Comparison of ENCODE assay signal across 10 mouse cellular contexts in genomic region chr10:74990584-74991322, GRCm38 (mm10). TPM values are rescaled to one million over a fixed set of nuclear protein-coding genes. Genes with fewer than 3 reads are reported as not detected.
A peak's percentile ranks its signal among the peaks of the same experiment; 100 is the strongest.
DNase-seq lines count a peak whose midpoint lies in the region; ATAC-seq and TF ChIP-seq lines count a peak whose summit lies in the region.
"Had no signal": no experiment of that assay in that cellular context is flagged by ENCODE, and none has a peak within 500 bp of the region (broad histone marks: within the 10 kb centered on the region; RNA-seq: fewer than 3 reads in every experiment).

No protein-coding gene starts in this region.

- no peak overlapping the region for H3K4me3 ChIP-seq in heart, postnatal 0 days (ENCODE audit: low read depth, low read length)
- peak overlapping the region; percentile 13 to 26; a peak in 2 of 4 replicates for H3K4me3 ChIP-seq in ES-E14 (ENCODE audit: insufficient read depth in 1 of 2, low read depth in 1 of 2, low read length in 2 of 2, poor library complexity in 1 of 2, severe bottlenecking in 1 of 2)
- no peak overlapping the region for H3K4me3 ChIP-seq in embryonic facial prominence, embryonic 11.5 days (ENCODE audit: low read depth, low read length)
- H3K4me3 ChIP-seq in lung, embryonic 15.5 days: no peak overlapping the region

- H3K27ac ChIP-seq in heart, postnatal 0 days (ENCODE audit: low read depth): no peak overlapping the region
- H3K27ac ChIP-seq in ES-E14 (ENCODE audit: insufficient read depth, low read depth, low read length, poor library complexity, severe bottlenecking): no peak overlapping the region
- no peak overlapping the region for H3K27ac ChIP-seq in embryonic facial prominence, embryonic 11.5 days (replicated peaks; ENCODE audit: low read depth, low read length)
- no peak overlapping the region for H3K27ac ChIP-seq in lung, embryonic 15.5 days

- peak overlapping the region; percentile 4; the same call in 1 of the 2 replicates for H3K4me2 ChIP-seq in heart, postnatal 0 days (ENCODE audit: low read depth, low read length)
- peak overlapping the region; percentile 15; the same call in 1 of the 2 replicates for H3K4me2 ChIP-seq in embryonic facial prominence, embryonic 11.5 days (ENCODE audit: low read depth, low read length)
- peak overlapping the region; percentile 22; the same call in 1 of the 2 replicates for H3K4me2 ChIP-seq in lung, embryonic 15.5 days

- no peaks in the 10 kb centered on the region for H3K36me3 ChIP-seq in heart, postnatal 0 days (replicated peaks; ENCODE audit: control insufficient read depth, insufficient read depth, low read length)
- H3K36me3 ChIP-seq in ES-E14 (ENCODE audit: control insufficient read depth, insufficient read depth, low read length, poor library complexity, severe bottlenecking): no peaks in the 10 kb centered on the region
- H3K36me3 ChIP-seq in embryonic facial prominence, embryonic 11.5 days (replicated peaks; ENCODE audit: control insufficient read depth, insufficient read depth, low read depth, low read length): no peaks in the 10 kb centered on the region
- no peaks in the 10 kb centered on the region for H3K36me3 ChIP-seq in lung, embryonic 15.5 days

- intact Hi-C loops in heart, postnatal 25 days (cut with DNase I): no loop called here

- no peak for DNase-seq in heart, postnatal 0 days (ENCODE audit: low spot score)
- no peak for DNase-seq in heart, postnatal 25 days (ENCODE audit: low spot score)
- DNase-seq in ES-E14 (ENCODE audit: low read depth, low spot score) (no peak), MN1 (ENCODE audit: low spot score) (no peak)
- DNase-seq in embryonic facial prominence, embryonic 11.5 days (ENCODE audit: low spot score): no peak
- DNase-seq in adrenal gland, postnatal 36 days: no peak
- DNase-seq: liver, postnatal 0 days had no signal

- H3K9ac ChIP-seq in heart, postnatal 0 days (replicated peaks; ENCODE audit: low read depth, low read length): no peak overlapping the region
- H3K9ac ChIP-seq in ES-E14 (ENCODE audit: insufficient read depth, low read depth, low read length, poor library complexity, severe bottlenecking): no peak overlapping the region
- no peak overlapping the region; the same call in 1 of the 2 replicates for H3K9ac ChIP-seq in embryonic facial prominence, embryonic 11.5 days (replicated peaks; ENCODE audit: low read length)
- no peak overlapping the region for H3K9ac ChIP-seq in lung, embryonic 15.5 days
- H3K9ac ChIP-seq: liver, postnatal 0 days had no signal

- in situ Hi-C loops in ES-E14 (cut with MboI; ENCODE audit: low sequenced_read_pairs in 2 of 2, unreplicated experiment in 2 of 2): no loop called here

- H3K9me3 ChIP-seq in heart, postnatal 0 days (replicated peaks; ENCODE audit: control insufficient read depth, low read length): no peaks in the 10 kb centered on the region
- H3K9me3 ChIP-seq in ES-E14 (ENCODE audit: control insufficient read depth, insufficient read depth, low read depth, low read length): no peaks in the 10 kb centered on the region
- no peaks in the 10 kb centered on the region for H3K9me3 ChIP-seq in embryonic facial prominence, embryonic 11.5 days (replicated peaks; ENCODE audit: control insufficient read depth, low read length)
- H3K9me3 ChIP-seq in lung, embryonic 15.5 days: no peaks in the 10 kb centered on the region

- TF ChIP-seq CTCF in heart, postnatal 0 days (IDR thresholded peaks at IDR 0.05; ENCODE audit: low read depth): no peak

- 40% methylated on average over 26 of the region's 26 CpGs for WGBS in heart, postnatal 0 days
- 44% methylated on average over 26 of the region's 26 CpGs for WGBS in embryonic facial prominence, embryonic 11.5 days
- 38% methylated on average over 26 of the region's 26 CpGs for WGBS in lung, embryonic 15.5 days

- peaks cover 24% of the 10 kb centered on the region for H3K27me3 ChIP-seq in heart, postnatal 0 days (ENCODE audit: control insufficient read depth, insufficient read depth, low read length)
- no peaks in the 10 kb centered on the region for H3K27me3 ChIP-seq in embryonic facial prominence, embryonic 11.5 days (ENCODE audit: control insufficient read depth, insufficient read depth, low read length)
- H3K27me3 ChIP-seq in lung, embryonic 15.5 days: no peaks in the 10 kb centered on the region

- ATAC-seq in heart, postnatal 0 days (ENCODE audit: insufficient read depth, low read depth): no peak
- no peak for ATAC-seq in embryonic facial prominence, embryonic 11.5 days (replicated peaks; ENCODE audit: insufficient number of reproducible peaks, low FRiP score, low TSS enrichment, low read depth)
- ATAC-seq in lung, embryonic 15.5 days (ENCODE audit: borderline replicate concordance, extremely low read depth, low FRiP score, low TSS enrichment): 0 out of 2 replicates have a peak, but pooled peaks have one; percentile 15
- ATAC-seq in erythroblast, adult 5-6 weeks (replicated peaks; ENCODE audit: low FRiP score, poor library complexity, severe bottlenecking): no peak; the same call in 1 of the 2 replicates
- ATAC-seq: liver, postnatal 0 days had no signal

- 0 out of 2 replicates have a peak, but pooled peaks cover 4% of the 10 kb centered on the region for H3K4me1 ChIP-seq in heart, postnatal 0 days (ENCODE audit: control insufficient read depth, insufficient read depth)
- H3K4me1 ChIP-seq in ES-E14 (ENCODE audit: control insufficient read depth in 2 of 2, insufficient read depth in 2 of 2, low read length in 2 of 2, poor library complexity in 1 of 2): peaks cover 0 to 6% of the 10 kb centered on the region in 2 experiments; a peak in 1 of 4 replicates
- peaks cover 3% of the 10 kb centered on the region; the same call in 1 of the 2 replicates for H3K4me1 ChIP-seq in embryonic facial prominence, embryonic 11.5 days (ENCODE audit: control insufficient read depth, insufficient read depth, low read length)
- H3K4me1 ChIP-seq in lung, embryonic 15.5 days: peaks cover 21% of the 10 kb centered on the region

- no peak for TF ChIP-seq EP300 in heart, postnatal 0 days (IDR thresholded peaks at IDR 0.05; ENCODE audit: low read depth)

TF ChIP-seq in ES-E14, 5 proteins besides CTCF, POLR2A, EP300 and RAD21:
- no peak for TF ChIP-seq MAFK (IDR thresholded peaks at IDR 0.05; ENCODE audit: insufficient read depth, low read depth, low read length)
- TF ChIP-seq ZNF384 (IDR thresholded peaks at IDR 0.05; ENCODE audit: low read depth, low read length): no peak
- TF ChIP-seq HCFC1 (IDR thresholded peaks at IDR 0.05; ENCODE audit: borderline replicate concordance, insufficient read depth, low read length): no peak

RNA-seq across cellular contexts. Expression of gene Gnaz, which starts 23.8 kb away (rescaled TPM):
- total RNA-seq in heart, postnatal 0 days (2014; rRNA removed; ENCODE audit: low replicate concordance): 2.1 and 2.4 TPM in 2 replicates
- polyA plus RNA-seq in heart, postnatal 0 days (2015; fragmentation: Nextera tagmentation; extraction: Ambion mirVana): 0.38 and 0.44 TPM in 2 replicates
- total RNA-seq in heart, postnatal 25 days (2021): under 1 TPM; 0.67 to 0.68 TPM
- 5.9 and 7.8 TPM in 2 replicates for total RNA-seq in ES-E14 (2012; rRNA removed)
- 4.7 and 5.6 TPM in 2 replicates for polyA plus RNA-seq in embryonic facial prominence, embryonic 11.5 days (2014; fragmentation: Nextera tagmentation; extraction: Ambion mirVana)
- 2.9 and 3.0 TPM in 2 replicates for polyA plus RNA-seq in lung, embryonic 15.5 days (2015; fragmentation: Nextera tagmentation; extraction: Ambion mirVana)
- total RNA-seq in erythroblast, adult 5-6 weeks (2015; ENCODE audit: low replicate concordance): 0.63 TPM in 1 of 2 replicates, not detected in the other
- total RNA-seq in erythroblast, adult 5-6 weeks (2017; ENCODE audit: low replicate concordance): 0.51 and 0.70 TPM in 2 replicates
- 1 to 10 TPM; 3.2 to 3.7 TPM for total RNA-seq in adrenal gland, postnatal 36 days (2021)

RNA-seq across cellular contexts. Expression of gene Rsph14, which starts 41.6 kb away (rescaled TPM):
- total RNA-seq in heart, postnatal 0 days (2014; rRNA removed; ENCODE audit: low replicate concordance): 0.81 TPM in 1 of 2 replicates, not detected in the other
- polyA plus RNA-seq in heart, postnatal 0 days (2015; fragmentation: Nextera tagmentation; extraction: Ambion mirVana): 0.47 TPM in 1 of 2 replicates, not detected in the other
- not detected for total RNA-seq in heart, postnatal 25 days (2021)
- total RNA-seq in ES-E14 (2012; rRNA removed): 0.18 TPM in 1 of 2 replicates, not detected in the other
- polyA plus RNA-seq in embryonic facial prominence, embryonic 11.5 days (2014; fragmentation: Nextera tagmentation; extraction: Ambion mirVana): not detected in 2 replicates
- 0.96 and 2.1 TPM in 2 replicates for polyA plus RNA-seq in lung, embryonic 15.5 days (2015; fragmentation: Nextera tagmentation; extraction: Ambion mirVana)
- not detected in 2 replicates for total RNA-seq in erythroblast, adult 5-6 weeks (2015; ENCODE audit: low replicate concordance)
- not detected in 2 replicates for total RNA-seq in erythroblast, adult 5-6 weeks (2017; ENCODE audit: low replicate concordance)
- total RNA-seq in adrenal gland, postnatal 36 days (2021): under 1 TPM; 0.56 TPM
- polyA plus RNA-seq: intestine, embryonic 14.5 days; liver, postnatal 0 days had no signal

RNA-seq across cellular contexts. Expression of gene Rab36, which starts 46.1 kb away (rescaled TPM):
- 1.4 and 3.6 TPM in 2 replicates for total RNA-seq in heart, postnatal 0 days (2014; rRNA removed; ENCODE audit: low replicate concordance)
- polyA plus RNA-seq in heart, postnatal 0 days (2015; fragmentation: Nextera tagmentation; extraction: Ambion mirVana): 1.4 and 1.5 TPM in 2 replicates
- total RNA-seq in heart, postnatal 25 days (2021): under 1 TPM; 0.49 to 0.50 TPM
- 0.69 and 0.98 TPM in 2 replicates for total RNA-seq in ES-E14 (2012; rRNA removed)
- polyA plus RNA-seq in embryonic facial prominence, embryonic 11.5 days (2014; fragmentation: Nextera tagmentation; extraction: Ambion mirVana): 7.6 and 8.5 TPM in 2 replicates
- 11.0 and 13.1 TPM in 2 replicates for polyA plus RNA-seq in lung, embryonic 15.5 days (2015; fragmentation: Nextera tagmentation; extraction: Ambion mirVana)
- 1.3 TPM in 1 of 2 replicates, not detected in the other for total RNA-seq in erythroblast, adult 5-6 weeks (2015; ENCODE audit: low replicate concordance)
- 1.4 TPM in 1 of 2 replicates, not detected in the other for total RNA-seq in erythroblast, adult 5-6 weeks (2017; ENCODE audit: low replicate concordance)
- 10 to 100 TPM; 11.9 to 14.9 TPM for total RNA-seq in adrenal gland, postnatal 36 days (2021)

Comparison
In these comparisons a context has a peak if more than half of its experiments do, and no peak if none do; other contexts are left out.
1. H3K4me3 ChIP-seq: peak in ES-E14 (2 of 2); none in heart, postnatal 0 days (single experiment), embryonic facial prominence, embryonic 11.5 days (single experiment) and lung, embryonic 15.5 days (single experiment).
2. Peak in every context shown above with its lines, with median percentiles within 50 percentile points of each other: H3K4me2 ChIP-seq.